Mouse (Mus musculus) forebrain, embryonic 11.5 days (tissue): ENCODE measurements around the gene Sart1. TPM values are rescaled to one million over a fixed set of nuclear protein-coding genes. Genes with fewer than 3 reads are reported as not detected.

Source experiments
- ATAC-seq: fragments of 200-750 bp; cut with Nextera tagmentation; replicated peaks from 2 replicates; pipeline ENCODE4 v1.8.0; 2017; ENCODE audit warnings: moderate TSS enrichment; ENCODE audit not compliant: low FRiP score
- DNase-seq: peaks from one replicate; pipeline ENCODE4 v3.0.0-alpha.2; 2017; ENCODE audit warnings: low spot score
- H3K27ac ChIP-seq: fragments of 300-500 bp; sonication (generic); 2 replicates; pipeline ENCODE4 v1.5.1; 2014; ENCODE audit warnings: low read depth, low read length
- H3K27me3 ChIP-seq: fragments of 300-500 bp; sonication (generic); 2 replicates; pipeline ENCODE4 v1.6.1; 2014; ENCODE audit warnings: mild to moderate bottlenecking, low read length, mixed read lengths; ENCODE audit not compliant: control insufficient read depth, insufficient read depth
- H3K36me3 ChIP-seq: fragments of 300-500 bp; sonication (generic); 2 replicates; pipeline ENCODE4 v1.6.1; 2014; ENCODE audit warnings: mild to moderate bottlenecking, low read length, moderate library complexity, mixed read lengths; ENCODE audit not compliant: control insufficient read depth, insufficient read depth
- H3K4me1 ChIP-seq: fragments of 300-500 bp; sonication (generic); replicated peaks from 2 replicates; pipeline ENCODE4 v1.6.1; 2014; ENCODE audit warnings: low read length, mixed read lengths; ENCODE audit not compliant: control insufficient read depth, insufficient read depth
- H3K4me2 ChIP-seq: fragments of 300-500 bp; sonication (generic); 2 replicates; pipeline ENCODE4 v1.6.1; 2014; ENCODE audit warnings: low read depth, mild to moderate bottlenecking, low read length, moderate library complexity, mixed read lengths; ENCODE audit not compliant: severe bottlenecking
- H3K4me3 ChIP-seq: fragments of 300-500 bp; sonication (generic); 2 replicates; pipeline ENCODE4 v1.5.1; 2014; ENCODE audit warnings: low read depth, low read length
- H3K9ac ChIP-seq: fragments of 300-500 bp; sonication (generic); 2 replicates; pipeline ENCODE4 v1.6.1; 2014; ENCODE audit warnings: low read length
- H3K9me3 ChIP-seq: fragments of 300-500 bp; sonication (generic); 2 replicates; pipeline ENCODE4 v1.6.1; 2016; ENCODE audit warnings: low read length, mixed read lengths; ENCODE audit not compliant: control insufficient read depth
- WGBS: fragments of 180-500 bp; shearing (Covaris S2); extraction: QIAGEN DNeasy Blood & Tissue Kit; methylation state at CpG from one replicate; pipeline ENCODE4 v1.1.7; 2014; 5-methylcytosine and 5-hydroxymethylcytosine counted together
- polyA plus RNA-seq: library from polyadenylated mRNA; unstranded; fragments of >200 nt; fragmentation: Nextera tagmentation; extraction: Ambion mirVana; gene quantifications from 2 replicates; pipeline ENCODE4 v1.2.1, GENCODE M21; 2014

Sart1 gene
- polyA plus RNA-seq, 1 experiment from 2014 or later, result 87.1 TPM

GRCm38 (mm10) chr19:5426640-5427290, 38.3 kb upstream of the Sart1 start:
- DNase-seq (no peak), ATAC-seq (no peak)
- Histone ChIP-seq H3K36me3 (peaks cover 5% of the 10 kb centered on the region; the same call in 1 of the 2 replicates), H3K4me3 (peak overlapping the region; percentile 83; the same call in 1 of the 2 replicates), H3K9me3 (no peaks in the 10 kb centered on the region), H3K4me1 (peaks cover 17% of the 10 kb centered on the region; the same call in 1 of the 2 replicates), H3K27ac (no peak overlapping the region), H3K27me3 (no peaks in the 10 kb centered on the region), H3K9ac (no peak overlapping the region), H3K4me2 (peak overlapping the region; percentile 85; the same call in 1 of the 2 replicates)
- WGBS, result 92% methylated on average over 13 of the region's 13 CpGs

- H3K9ac ChIP-seq, result peak overlapping the region; percentile 94
- no peaks in the 10 kb centered on the region for H3K9me3 ChIP-seq
- DNase-seq (no peak), ATAC-seq (no peak)
- WGBS, result 88% methylated on average over 18 of the region's 18 CpGs
- peak overlapping the region; percentile 85 for H3K4me2 ChIP-seq
- peak overlapping the region; percentile 83 for H3K4me3 ChIP-seq
- H3K36me3 ChIP-seq, result peaks cover 7% of the 10 kb centered on the region; the same call in 1 of the 2 replicates
- peak overlapping the region; percentile 66; the same call in 1 of the 2 replicates for H3K27ac ChIP-seq
- H3K27me3 ChIP-seq, result no peaks in the 10 kb centered on the region
- peaks cover 17% of the 10 kb centered on the region; the same call in 1 of the 2 replicates for H3K4me1 ChIP-seq
Observed at GRCm38 (mm10) chr19:5425906-5426565, 37.5 kb upstream of the Sart1 start.

GRCm38 (mm10) chr19:5424782-5425741, 36.6 kb upstream of the Sart1 start, which contains the start of the genes Drap1 and AI837181:
Gene Drap1 (minus strand): TSS chr19:5424979.
Gene AI837181 (plus strand): TSS chr19:5425144.
- H3K9me3 ChIP-seq, result no peaks in the 10 kb centered on the region
- DNase-seq (peak; percentile 100), ATAC-seq (peak; percentile 92)
- peak within 1 kb of the TSS; percentile 94 for H3K9ac ChIP-seq
- peaks cover 7% of the 10 kb centered on the region; the same call in 1 of the 2 replicates for H3K36me3 ChIP-seq
- peak within 1 kb of the TSS; percentile 83 for H3K4me3 ChIP-seq
- H3K27me3 ChIP-seq, result no peaks in the 10 kb centered on the region
- H3K27ac ChIP-seq, result peak within 1 kb of the TSS; percentile 82
- peak within 1 kb of the TSS; percentile 91 for H3K4me2 ChIP-seq
- peaks cover 17% of the 10 kb centered on the region; the same call in 1 of the 2 replicates for H3K4me1 ChIP-seq
- WGBS, result under 1% methylated on average over 48 of the region's 87 CpGs

DNA sequence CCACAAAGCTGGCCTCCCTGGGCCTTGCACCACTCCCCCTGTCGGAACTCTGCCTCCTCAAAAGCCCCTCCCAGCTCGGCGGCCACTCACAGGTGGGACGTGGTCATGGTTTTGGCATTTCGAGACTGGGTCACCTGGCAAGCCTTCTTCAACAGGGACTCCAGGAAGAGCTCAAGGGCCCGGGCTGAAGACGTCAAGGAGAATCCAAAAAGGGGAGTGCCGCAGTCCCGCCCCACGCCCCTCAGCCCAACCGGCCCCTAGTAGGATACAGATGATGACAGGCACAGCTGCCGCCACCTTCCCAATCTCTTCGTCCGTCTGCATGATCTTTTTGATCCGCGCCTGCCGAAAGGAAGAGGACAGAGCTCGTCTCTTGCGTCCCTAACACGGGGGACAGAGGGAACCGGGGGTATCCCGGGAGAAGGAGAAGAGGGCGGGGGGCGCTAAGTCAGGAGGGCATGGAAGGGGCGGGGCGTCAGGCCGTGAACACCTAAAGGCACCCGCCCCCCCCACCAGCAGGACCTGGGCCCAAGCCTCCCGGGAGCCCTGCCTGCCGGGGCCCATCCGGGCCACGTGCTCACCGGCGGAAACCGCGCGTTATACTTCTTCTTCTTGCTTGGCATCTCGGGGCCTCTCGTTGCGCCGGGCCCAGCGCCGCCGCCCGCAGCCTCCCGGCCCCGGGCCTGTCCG, 35.7 kb upstream of the Sart1 start:
- no peak for DNase-seq
- peak overlapping the region; percentile 91 for H3K4me2 ChIP-seq
- peaks cover 7% of the 10 kb centered on the region; the same call in 1 of the 2 replicates for H3K36me3 ChIP-seq
- peaks cover 17% of the 10 kb centered on the region; the same call in 1 of the 2 replicates for H3K4me1 ChIP-seq
- peak overlapping the region; percentile 94 for H3K9ac ChIP-seq
- WGBS, result under 1% methylated on average over 33 of the region's 48 CpGs
- H3K4me3 ChIP-seq, result peak overlapping the region; percentile 83
- H3K27ac ChIP-seq, result peak overlapping the region; percentile 82
- no peaks in the 10 kb centered on the region for H3K9me3 ChIP-seq
- H3K27me3 ChIP-seq, result no peaks in the 10 kb centered on the region
- ATAC-seq, result peak; percentile 70

DNA sequence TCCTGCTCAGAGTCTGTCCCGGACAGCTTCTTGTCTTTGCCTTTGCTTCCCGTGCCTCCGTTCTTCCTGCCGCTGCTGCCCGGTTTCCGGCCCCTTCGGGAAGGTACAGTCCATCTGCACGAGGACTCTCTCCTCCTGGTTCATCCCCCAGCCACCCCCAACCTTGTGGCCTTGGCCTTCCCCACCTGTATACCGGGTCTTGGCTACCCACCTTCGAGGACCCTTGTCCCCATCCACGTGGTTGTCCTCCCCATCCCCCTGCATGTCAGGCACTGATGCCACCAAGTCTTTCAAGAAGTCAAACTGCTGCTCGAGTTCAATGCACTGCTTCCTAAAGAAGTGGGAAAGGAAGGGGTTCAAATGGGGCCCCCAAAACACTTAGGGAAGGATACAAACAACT, 35.1 kb upstream of the Sart1 start:
- no peak for ATAC-seq
- H3K9ac ChIP-seq, result peak overlapping the region; percentile 94
- H3K9me3 ChIP-seq, result no peaks in the 10 kb centered on the region
- H3K27ac ChIP-seq, result no peak overlapping the region
- no peaks in the 10 kb centered on the region for H3K27me3 ChIP-seq
- H3K4me2 ChIP-seq, result peak overlapping the region; percentile 91
- H3K36me3 ChIP-seq, result peaks cover 7% of the 10 kb centered on the region; the same call in 1 of the 2 replicates
- no peak for DNase-seq
- peak overlapping the region; percentile 83 for H3K4me3 ChIP-seq
- peaks cover 17% of the 10 kb centered on the region; the same call in 1 of the 2 replicates for H3K4me1 ChIP-seq
- WGBS, result 66% methylated on average over 12 of the region's 12 CpGs

DNA sequence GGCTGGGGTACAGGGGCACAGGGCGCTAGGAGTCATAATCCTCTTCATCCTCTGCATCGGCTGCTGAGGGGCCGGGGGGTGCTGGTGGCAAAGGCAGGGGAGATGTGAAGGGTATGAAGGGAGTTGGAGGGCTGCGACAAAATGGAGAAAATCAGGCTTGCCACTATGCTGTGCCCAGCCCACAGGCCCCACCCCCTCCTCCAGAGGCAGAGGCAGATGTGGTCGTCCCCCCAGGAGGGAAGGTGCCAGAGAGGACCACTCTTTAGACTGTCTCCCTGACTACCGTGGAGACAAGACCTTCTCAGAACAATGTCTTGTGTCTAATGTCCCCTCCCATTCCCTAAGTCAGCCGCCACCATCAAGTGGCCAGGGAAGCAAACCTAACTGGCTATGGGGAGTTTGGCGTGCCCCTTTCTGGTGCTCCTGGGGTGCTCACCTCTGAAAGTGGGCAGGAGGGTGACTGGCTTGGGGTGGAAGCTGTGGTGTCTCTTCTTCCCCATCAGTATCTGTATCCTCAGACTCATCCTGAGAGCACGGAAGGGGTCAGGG, 34.5 kb upstream of the Sart1 start:
- peaks cover 7% of the 10 kb centered on the region; the same call in 1 of the 2 replicates for H3K36me3 ChIP-seq
- no peak overlapping the region for H3K27ac ChIP-seq
- no peaks in the 10 kb centered on the region for H3K9me3 ChIP-seq
- H3K4me2 ChIP-seq, result peak overlapping the region; percentile 91
- no peak for DNase-seq
- H3K4me3 ChIP-seq, result no peak overlapping the region
- H3K27me3 ChIP-seq, result no peaks in the 10 kb centered on the region
- no peak for ATAC-seq
- 78% methylated on average over 9 of the region's 9 CpGs for WGBS
- H3K9ac ChIP-seq, result peak overlapping the region; percentile 7; the same call in 1 of the 2 replicates
- peaks cover 17% of the 10 kb centered on the region; the same call in 1 of the 2 replicates for H3K4me1 ChIP-seq

- H3K36me3 ChIP-seq, result peaks cover 7% of the 10 kb centered on the region; the same call in 1 of the 2 replicates
- ATAC-seq (no peak), DNase-seq (no peak)
- H3K9me3 ChIP-seq, result no peaks in the 10 kb centered on the region
- H3K4me3 ChIP-seq, result no peak overlapping the region
- 89% methylated on average over 10 of the region's 10 CpGs for whole genome bisulfite sequencing
- H3K27ac ChIP-seq, result no peak overlapping the region
- H3K4me2 ChIP-seq, result no peak overlapping the region
- H3K27me3 ChIP-seq, result no peaks in the 10 kb centered on the region
- H3K9ac ChIP-seq, result no peak overlapping the region
- peaks cover 17% of the 10 kb centered on the region; the same call in 1 of the 2 replicates for H3K4me1 ChIP-seq
Observed at GRCm38 (mm10) chr19:5422267-5422666, 33.8 kb upstream of the Sart1 start.
